Mouse (Mus musculus) E14TG2a.4 (cell line): ENCODE results near the gene Stard13.

ENCODE experiments used
- H3K27me3 ChIP-seq: 2 replicates; pipeline ENCODE4 v1.6.1; 2014; ENCODE audit warnings: low read length, control low read depth; ENCODE audit not compliant: insufficient read depth
- H3K36me3 ChIP-seq: 2 replicates; pipeline ENCODE4 v1.6.1; 2014; ENCODE audit warnings: low read length, control low read depth; ENCODE audit not compliant: insufficient read depth
- H3K4me1 ChIP-seq: replicated peaks from 2 replicates; pipeline ENCODE4 v1.6.1; 2014; ENCODE audit warnings: low read depth, low read length, control low read depth
- H3K4me3 ChIP-seq: replicated peaks from 2 replicates; pipeline ENCODE4 v1.5.1; 2014; ENCODE audit warnings: mild to moderate bottlenecking, low read length
- H3K9me3 ChIP-seq: 2 replicates; pipeline ENCODE4 v1.6.1; 2014; ENCODE audit warnings: low read length, control low read depth
- CTCF ChIP-seq: conservative IDR thresholded peaks from 2 replicates; pipeline ENCODE4 v1.5.1; 2014; ENCODE audit warnings: low read length
- NANOG ChIP-seq: IDR thresholded peaks from 2 replicates; pipeline ENCODE4 v1.6.1; 2014; ENCODE audit warnings: borderline replicate concordance, low read length, mixed read lengths
- POU5F1 ChIP-seq: IDR thresholded peaks from 2 replicates; pipeline ENCODE4 v1.6.1; 2014; ENCODE audit warnings: low read length, borderline replicate concordance

The Stard13 gene

DNA sequence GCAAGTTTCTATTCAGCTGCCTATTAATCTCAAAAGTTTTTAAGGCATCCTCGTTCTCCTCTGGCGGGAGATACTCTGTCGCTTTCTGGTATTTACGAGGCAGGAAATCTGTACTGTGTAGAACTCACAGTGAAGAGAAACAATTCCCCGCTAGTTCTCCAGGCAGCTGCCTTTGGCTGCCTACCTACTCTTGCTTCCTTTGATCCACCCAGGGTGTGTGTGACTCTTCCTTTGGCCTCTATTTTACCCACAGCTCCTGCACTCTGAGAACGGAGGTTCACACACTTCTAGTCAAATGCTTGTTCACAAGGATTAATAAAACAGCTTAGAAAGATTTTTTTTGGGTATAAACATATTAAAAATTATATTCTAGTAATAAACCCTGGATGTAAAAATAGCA is 144.4 kb downstream of the Stard13 start:
- Histone ChIP-seq H3K36me3 (no peaks in the 10 kb centered on the region), H3K9me3 (no peaks in the 10 kb centered on the region), H3K4me1 (no peaks in the 10 kb centered on the region), H3K4me3 (no peak overlapping the region), H3K27me3 (no peaks in the 10 kb centered on the region)
- TF ChIP-seq NANOG (no peak), POU5F1 (no peak), CTCF (no peak)

- Histone ChIP-seq H3K36me3 (no peaks in the 10 kb centered on the region), H3K4me3 (no peak overlapping the region), H3K4me1 (no peaks in the 10 kb centered on the region), H3K27me3 (no peaks in the 10 kb centered on the region), H3K9me3 (no peaks in the 10 kb centered on the region)
- no peak for TF ChIP-seq NANOG
- no peak for TF ChIP-seq POU5F1
- no peak for TF ChIP-seq CTCF
These were observed 147.0 kb downstream of the Stard13 start for GRCm38 (mm10) chr5:151086425-151087202.

- no peaks in the 10 kb centered on the region for H3K4me1 ChIP-seq
- TF ChIP-seq POU5F1 (no peak), NANOG (no peak), CTCF (no peak)
- H3K9me3 ChIP-seq: no peaks in the 10 kb centered on the region
- H3K36me3 ChIP-seq: no peaks in the 10 kb centered on the region
- H3K4me3 ChIP-seq: no peak overlapping the region
- no peaks in the 10 kb centered on the region for H3K27me3 ChIP-seq
These were observed 147.9 kb downstream of the Stard13 start for GRCm38 (mm10) chr5:151085749-151086148.

GRCm38 (mm10) chr5:151080276-151080675 is 153.4 kb downstream of the Stard13 start:
- peaks cover 4% of the 10 kb centered on the region; the same call in 1 of the 2 replicates for H3K9me3 ChIP-seq
- no peak for TF ChIP-seq NANOG
- no peak for TF ChIP-seq CTCF
- TF ChIP-seq POU5F1: no peak
- H3K36me3 ChIP-seq: no peaks in the 10 kb centered on the region
- no peak overlapping the region for H3K4me3 ChIP-seq
- no peaks in the 10 kb centered on the region for H3K27me3 ChIP-seq
- no peaks in the 10 kb centered on the region for H3K4me1 ChIP-seq

- TF ChIP-seq POU5F1: no peak
- TF ChIP-seq CTCF: no peak
- Histone ChIP-seq H3K4me3 (no peak overlapping the region), H3K9me3 (peaks cover 5% of the 10 kb centered on the region; the same call in 1 of the 2 replicates), H3K4me1 (no peaks in the 10 kb centered on the region), H3K36me3 (no peaks in the 10 kb centered on the region), H3K27me3 (no peaks in the 10 kb centered on the region)
These were observed 155.7 kb downstream of the Stard13 start for GRCm38 (mm10) chr5:151077953-151078352.

DNA sequence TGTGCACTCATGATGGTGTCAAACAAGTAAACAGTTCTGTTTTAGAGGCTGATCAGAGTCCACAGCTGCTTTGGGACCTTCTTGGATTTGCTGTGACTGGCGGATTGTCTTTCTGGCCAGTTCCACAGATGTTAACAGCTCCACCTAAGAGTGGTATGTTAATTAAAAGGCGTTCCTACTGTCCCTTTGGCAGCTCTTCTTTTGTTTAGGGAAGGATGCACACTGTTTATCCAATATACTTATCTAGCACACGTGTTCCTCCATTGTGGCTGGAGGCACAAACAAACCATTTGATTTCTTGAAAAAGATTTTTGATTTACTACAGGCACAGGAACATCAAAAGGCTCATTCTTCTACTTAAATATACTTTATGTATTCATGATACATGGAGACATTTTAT is 156.7 kb downstream of the Stard13 start:
- H3K36me3 ChIP-seq: no peaks in the 10 kb centered on the region
- no peak for TF ChIP-seq NANOG
- no peak for TF ChIP-seq CTCF

GRCm38 (mm10) chr5:151074282-151074681 is 159.4 kb downstream of the Stard13 start:
- TF ChIP-seq POU5F1 (no peak), NANOG (no peak), CTCF (no peak)
- Histone ChIP-seq H3K4me1 (no peaks in the 10 kb centered on the region), H3K36me3 (no peaks in the 10 kb centered on the region), H3K27me3 (no peaks in the 10 kb centered on the region), H3K9me3 (peaks cover 34% of the 10 kb centered on the region), H3K4me3 (no peak overlapping the region)

More for the DNA sequence above, 156.7 kb downstream of the Stard13 start:
- Histone ChIP-seq H3K4me3 (no peak overlapping the region), H3K9me3 (peaks cover 8% of the 10 kb centered on the region; the same call in 1 of the 2 replicates), H3K27me3 (no peaks in the 10 kb centered on the region), H3K4me1 (no peaks in the 10 kb centered on the region)

- H3K4me3 ChIP-seq: no peak overlapping the region
- H3K4me1 ChIP-seq: no peaks in the 10 kb centered on the region
- no peaks in the 10 kb centered on the region for H3K36me3 ChIP-seq
- H3K27me3 ChIP-seq: no peaks in the 10 kb centered on the region
- TF ChIP-seq CTCF (no peak), NANOG (no peak), POU5F1 (no peak)
- peaks cover 38% of the 10 kb centered on the region for H3K9me3 ChIP-seq
These were observed 162.2 kb downstream of the Stard13 start for GRCm38 (mm10) chr5:151071430-151071829.

GRCm38 (mm10) chr5:151070896-151071295 is 162.7 kb downstream of the Stard13 start:
- no peaks in the 10 kb centered on the region for H3K36me3 ChIP-seq
- no peaks in the 10 kb centered on the region for H3K4me1 ChIP-seq
- no peak for TF ChIP-seq CTCF
- TF ChIP-seq POU5F1: no peak
- no peak for TF ChIP-seq NANOG
- peaks cover 38% of the 10 kb centered on the region for H3K9me3 ChIP-seq
- H3K27me3 ChIP-seq: no peaks in the 10 kb centered on the region
- no peak overlapping the region for H3K4me3 ChIP-seq
